Mouse (Mus musculus) lung, embryonic 14.5 days (tissue): ENCODE measurements around the gene Zfp704. TPM values are rescaled to one million over a fixed set of nuclear protein-coding genes. Genes with fewer than 3 reads are reported as not detected.
A peak's percentile ranks its signal among the peaks of the same experiment; 100 is the strongest.

Experiments
- ATAC-seq: fragments of 200-750 bp; cut with Nextera tagmentation; 2 replicates; pipeline ENCODE4 v1.8.0; 2017; ENCODE audit warnings: mild to moderate bottlenecking, moderate TSS enrichment, moderate library complexity; ENCODE audit not compliant: insufficient read depth
- DNase-seq: peaks from one replicate; pipeline ENCODE4 v3.0.0-alpha.2; 2015
- H3K27ac ChIP-seq: fragments of 300-500 bp; sonication (generic); 2 replicates; pipeline ENCODE4 v1.5.1; 2014; ENCODE audit warnings: low read depth, mild to moderate bottlenecking, moderate library complexity
- H3K27me3 ChIP-seq: fragments of 300-500 bp; sonication (generic); 2 replicates; pipeline ENCODE4 v1.6.1; 2014; ENCODE audit warnings: low read length, control low read depth; ENCODE audit not compliant: insufficient read depth
- H3K36me3 ChIP-seq: fragments of 300-500 bp; sonication (generic); 2 replicates; pipeline ENCODE4 v1.6.1; 2014; ENCODE audit warnings: control low read depth; ENCODE audit not compliant: insufficient read depth
- H3K4me1 ChIP-seq: fragments of 300-500 bp; sonication (generic); 2 replicates; pipeline ENCODE4 v1.6.1; 2014; ENCODE audit warnings: antibody characterized with exemption, control low read depth; ENCODE audit not compliant: insufficient read depth
- H3K4me2 ChIP-seq: fragments of 300-500 bp; sonication (generic); 2 replicates; pipeline ENCODE4 v1.6.1; 2014; ENCODE audit warnings: mild to moderate bottlenecking
- H3K4me3 ChIP-seq: fragments of 300-500 bp; sonication (generic); 2 replicates; pipeline ENCODE4 v1.5.1; 2014; ENCODE audit warnings: low read depth, low read length
- H3K9ac ChIP-seq: fragments of 300-500 bp; sonication (generic); 2 replicates; pipeline ENCODE4 v1.6.1; 2014
- H3K9me3 ChIP-seq: fragments of 300-500 bp; sonication (generic); 2 replicates; pipeline ENCODE4 v1.6.1; 2016; ENCODE audit warnings: low read depth, low read length, control low read depth
- CTCF ChIP-seq: IDR thresholded peaks from 2 replicates; pipeline ENCODE4 v1.5.1; 2016; ENCODE audit warnings: antibody characterized with exemption, low read depth
- WGBS: fragments of 180-500 bp; shearing (Covaris S2); extraction: QIAGEN DNeasy Blood & Tissue Kit; methylation state at CpG from one replicate; pipeline ENCODE4 v1.1.7; 2014; 5-methylcytosine and 5-hydroxymethylcytosine counted together
- polyA plus RNA-seq: library from polyadenylated mRNA; unstranded; fragments of >200 nt; fragmentation: Nextera tagmentation; extraction: Ambion mirVana; gene quantifications from 2 replicates; pipeline ENCODE4 v1.2.1, GENCODE M21; 2014

Gene Zfp704
- polyA plus RNA-seq, 1 experiment from 2014 or later, result 13.7 TPM

- no peak overlapping the region for H3K4me2 ChIP-seq
- H3K9ac ChIP-seq, result no peak overlapping the region
- no peaks in the 10 kb centered on the region for H3K9me3 ChIP-seq
Measured at GRCm38 (mm10) chr3:9546882-9547620, 62.8 kb downstream of the Zfp704 start.

GRCm38 (mm10) chr3:9544421-9544820 is 65.5 kb downstream of the Zfp704 start:
- H3K4me2 ChIP-seq, result no peak overlapping the region
- 85% methylated on average over 2 of the region's 2 CpGs for WGBS
- ATAC-seq, result no peak
- no peaks in the 10 kb centered on the region for H3K27me3 ChIP-seq
- no peak for TF ChIP-seq CTCF
- peaks cover 12% of the 10 kb centered on the region for H3K4me1 ChIP-seq
- no peaks in the 10 kb centered on the region for H3K36me3 ChIP-seq
- H3K27ac ChIP-seq, result no peak overlapping the region
- no peak overlapping the region for H3K4me3 ChIP-seq
- DNase-seq, result no peak
- no peak overlapping the region for H3K9ac ChIP-seq
- no peaks in the 10 kb centered on the region for H3K9me3 ChIP-seq

More at GRCm38 (mm10) chr3:9546882-9547620, 62.8 kb downstream of the Zfp704 start:
- peak; percentile 48 for DNase-seq
- H3K27ac ChIP-seq, result no peak overlapping the region
- no peaks in the 10 kb centered on the region for H3K27me3 ChIP-seq
- H3K36me3 ChIP-seq, result no peaks in the 10 kb centered on the region
- 31% methylated on average over 15 of the region's 15 CpGs for WGBS
- ATAC-seq, result peak; percentile 54; the same call in 1 of the 2 replicates
- TF ChIP-seq CTCF, result no peak
- H3K4me1 ChIP-seq, result peaks cover 19% of the 10 kb centered on the region
- H3K4me3 ChIP-seq, result no peak overlapping the region

- H3K36me3 ChIP-seq, result no peaks in the 10 kb centered on the region
- no peak for TF ChIP-seq CTCF
- H3K9ac ChIP-seq, result no peak overlapping the region
- ATAC-seq, result no peak
- H3K4me1 ChIP-seq, result peaks cover 12% of the 10 kb centered on the region
- H3K27me3 ChIP-seq, result no peaks in the 10 kb centered on the region
- no peak overlapping the region for H3K27ac ChIP-seq
- WGBS, result 83% methylated on average over 5 of the region's 5 CpGs
- H3K4me2 ChIP-seq, result no peak overlapping the region
- DNase-seq, result no peak
- no peak overlapping the region for H3K4me3 ChIP-seq
- H3K9me3 ChIP-seq, result no peaks in the 10 kb centered on the region
Measured at GRCm38 (mm10) chr3:9543916-9544315, 66.0 kb downstream of the Zfp704 start.

- H3K9me3 ChIP-seq, result no peaks in the 10 kb centered on the region
- H3K9ac ChIP-seq, result no peak overlapping the region
- ATAC-seq (no peak), DNase-seq (no peak)
- TF ChIP-seq CTCF, result no peak
- no peaks in the 10 kb centered on the region for H3K27me3 ChIP-seq
- WGBS, result 74% methylated on average over 4 of the region's 4 CpGs
- no peak overlapping the region for H3K4me2 ChIP-seq
- H3K27ac ChIP-seq, result no peak overlapping the region
- H3K4me1 ChIP-seq, result peaks cover 12% of the 10 kb centered on the region
- no peak overlapping the region for H3K4me3 ChIP-seq
- no peaks in the 10 kb centered on the region for H3K36me3 ChIP-seq
Measured at GRCm38 (mm10) chr3:9543463-9543862, 66.4 kb downstream of the Zfp704 start.

DNA sequence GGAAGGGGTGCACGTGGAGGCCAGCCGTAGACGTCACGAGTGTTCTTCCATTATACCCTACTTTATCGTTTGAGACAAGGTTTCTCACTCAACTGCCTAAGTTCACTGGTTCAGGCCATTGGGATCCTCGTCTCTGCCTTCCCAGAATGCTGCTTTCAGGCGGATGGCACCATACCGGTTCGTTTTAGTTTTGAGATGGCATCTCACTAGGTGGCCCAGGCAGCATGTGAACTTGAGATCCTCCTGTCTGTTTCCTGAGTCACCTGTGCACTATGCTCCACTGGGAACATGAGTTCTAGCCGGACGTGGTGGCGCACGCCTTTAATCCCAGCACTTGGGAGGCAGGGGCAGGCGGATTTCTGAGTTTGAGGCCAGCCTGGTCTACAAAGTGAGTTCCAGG is 68.3 kb downstream of the Zfp704 start:
- H3K9ac ChIP-seq, result no peak overlapping the region
- H3K9me3 ChIP-seq, result no peaks in the 10 kb centered on the region
- no peaks in the 10 kb centered on the region for H3K27me3 ChIP-seq
- 84% methylated on average over 14 of the region's 14 CpGs for WGBS
- no peak for ATAC-seq
- H3K36me3 ChIP-seq, result no peaks in the 10 kb centered on the region
- H3K27ac ChIP-seq, result no peak overlapping the region
- H3K4me2 ChIP-seq, result no peak overlapping the region
- DNase-seq, result no peak
- TF ChIP-seq CTCF, result no peak
- H3K4me1 ChIP-seq, result peaks cover 6% of the 10 kb centered on the region; the same call in 1 of the 2 replicates
- H3K4me3 ChIP-seq, result no peak overlapping the region

GRCm38 (mm10) chr3:9538510-9538909 is 71.4 kb downstream of the Zfp704 start:
- WGBS, result 74% methylated on average over 2 of the region's 2 CpGs
- no peak for ATAC-seq
- TF ChIP-seq CTCF, result no peak

DNA sequence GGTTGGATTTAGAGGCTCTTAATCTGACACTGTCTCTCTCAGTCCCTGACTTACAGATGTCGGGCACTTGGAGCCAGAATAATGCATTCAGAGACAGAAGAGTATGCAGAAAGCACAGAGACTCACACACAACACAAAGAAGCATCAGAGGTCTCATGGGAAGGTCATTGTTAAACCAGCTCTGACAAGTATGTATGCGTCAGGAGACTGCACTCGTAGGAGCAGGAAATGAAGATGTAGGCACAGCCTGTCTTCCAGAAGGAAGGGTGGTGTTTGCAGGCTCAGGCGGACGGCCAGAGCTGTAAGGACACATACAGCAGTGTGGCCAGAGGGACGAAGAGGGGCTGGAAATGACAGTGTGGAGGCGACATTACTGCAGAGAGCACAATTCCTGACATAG is 72.0 kb downstream of the Zfp704 start:
- H3K36me3 ChIP-seq, result no peaks in the 10 kb centered on the region
- TF ChIP-seq CTCF, result no peak
- no peak for ATAC-seq
- H3K4me2 ChIP-seq, result no peak overlapping the region
- H3K4me1 ChIP-seq, result peaks cover 6% of the 10 kb centered on the region; the same call in 1 of the 2 replicates
- DNase-seq, result no peak
- 51% methylated on average over 7 of the region's 7 CpGs for WGBS
- no peak overlapping the region for H3K9ac ChIP-seq
- no peaks in the 10 kb centered on the region for H3K9me3 ChIP-seq
- H3K4me3 ChIP-seq, result no peak overlapping the region
- no peak overlapping the region for H3K27ac ChIP-seq
- H3K27me3 ChIP-seq, result no peaks in the 10 kb centered on the region

More at GRCm38 (mm10) chr3:9538510-9538909, 71.4 kb downstream of the Zfp704 start:
- H3K4me3 ChIP-seq, result no peak overlapping the region
- H3K27ac ChIP-seq, result no peak overlapping the region
- H3K4me1 ChIP-seq, result peaks cover 6% of the 10 kb centered on the region; the same call in 1 of the 2 replicates
- H3K9me3 ChIP-seq, result no peaks in the 10 kb centered on the region
- DNase-seq, result no peak
- H3K36me3 ChIP-seq, result no peaks in the 10 kb centered on the region
- H3K27me3 ChIP-seq, result no peaks in the 10 kb centered on the region
- H3K9ac ChIP-seq, result no peak overlapping the region
- no peak overlapping the region for H3K4me2 ChIP-seq
